Mouse (Mus musculus): ENCODE results near the gene Scn1b. TPM values are rescaled to one million over a fixed set of nuclear protein-coding genes. Genes with fewer than 3 reads are reported as not detected.

Gene Scn1b
- polyA plus RNA-seq, 1 experiment from 2014 or later, result 0.89 TPM

DNA sequence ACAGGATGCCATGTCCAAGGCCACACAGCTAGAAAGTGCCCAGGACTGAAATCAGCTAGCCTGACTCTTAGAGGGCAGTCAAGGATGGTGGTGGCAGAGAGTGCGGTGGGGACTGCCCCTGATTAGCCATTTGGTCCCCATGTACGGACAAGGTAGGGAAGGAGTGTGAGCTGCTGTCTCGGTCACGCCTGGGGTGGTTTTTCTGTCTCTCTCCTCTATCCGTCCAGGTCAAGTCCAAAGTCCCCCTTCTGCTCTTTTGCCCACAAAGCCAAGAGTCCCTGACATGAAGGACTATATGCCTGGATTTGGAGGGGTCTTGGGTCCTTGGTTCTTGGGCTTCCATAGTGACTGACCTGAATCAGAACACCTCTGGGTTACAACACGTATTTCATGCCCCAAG lies 13.0 kb downstream of the Scn1b start:
- WGBS, result 80% methylated on average over 6 of the region's 6 CpGs
- no peaks in the 10 kb centered on the region for H3K36me3 ChIP-seq (ENCODE audit: control insufficient read depth, insufficient read depth, low read length)
- no peaks in the 10 kb centered on the region for H3K9me3 ChIP-seq (ENCODE audit: control insufficient read depth, low read length)
- no peak overlapping the region for H3K27ac ChIP-seq (ENCODE audit: low read length)
- H3K4me1 ChIP-seq (replicated peaks; ENCODE audit: control insufficient read depth, insufficient read depth, low read length), result peaks cover 22% of the 10 kb centered on the region
- no peak overlapping the region for H3K4me3 ChIP-seq (ENCODE audit: low read length)
- no peak for ATAC-seq (ENCODE audit: low read depth)
- H3K27me3 ChIP-seq (ENCODE audit: control insufficient read depth, insufficient read depth, low read depth, low read length), result no peaks in the 10 kb centered on the region
- H3K9ac ChIP-seq (ENCODE audit: low read length), result no peak overlapping the region
- no peak overlapping the region for H3K4me2 ChIP-seq (ENCODE audit: low read depth, low read length)

DNA sequence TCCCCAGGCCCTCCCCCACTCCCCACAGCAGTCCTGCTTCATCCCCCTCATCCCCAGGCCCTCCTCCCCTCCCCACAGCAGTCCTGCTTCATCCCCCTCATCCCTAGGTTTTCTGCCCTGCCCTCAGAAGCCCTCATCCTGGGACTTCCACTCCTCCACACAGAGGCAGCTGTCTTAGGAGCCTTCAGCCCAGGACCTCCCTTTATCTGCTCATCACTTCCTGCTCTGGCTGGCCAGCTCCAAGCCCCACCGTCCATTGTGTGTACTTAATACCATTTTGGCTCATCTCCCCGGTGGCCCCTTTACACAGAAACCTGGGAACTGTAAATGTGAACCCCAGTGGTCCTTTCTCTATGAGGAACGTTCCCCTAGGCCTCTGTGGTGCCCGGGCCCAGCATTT lies 14.8 kb downstream of the Scn1b start:
- H3K4me2 ChIP-seq (ENCODE audit: low read depth, low read length), result no peak overlapping the region
- no peak for ATAC-seq (ENCODE audit: low read depth)
- no peaks in the 10 kb centered on the region for H3K36me3 ChIP-seq (ENCODE audit: control insufficient read depth, insufficient read depth, low read length)
- 39% methylated on average over 4 of the region's 4 CpGs for WGBS
- peaks cover 25% of the 10 kb centered on the region for H3K4me1 ChIP-seq (replicated peaks; ENCODE audit: control insufficient read depth, insufficient read depth, low read length)
- H3K9ac ChIP-seq (ENCODE audit: low read length), result no peak overlapping the region
- H3K27ac ChIP-seq (ENCODE audit: low read length), result no peak overlapping the region
- no peak overlapping the region for H3K4me3 ChIP-seq (ENCODE audit: low read length)
- H3K27me3 ChIP-seq (ENCODE audit: control insufficient read depth, insufficient read depth, low read depth, low read length), result no peaks in the 10 kb centered on the region
- no peaks in the 10 kb centered on the region for H3K9me3 ChIP-seq (ENCODE audit: control insufficient read depth, low read length)

DNA sequence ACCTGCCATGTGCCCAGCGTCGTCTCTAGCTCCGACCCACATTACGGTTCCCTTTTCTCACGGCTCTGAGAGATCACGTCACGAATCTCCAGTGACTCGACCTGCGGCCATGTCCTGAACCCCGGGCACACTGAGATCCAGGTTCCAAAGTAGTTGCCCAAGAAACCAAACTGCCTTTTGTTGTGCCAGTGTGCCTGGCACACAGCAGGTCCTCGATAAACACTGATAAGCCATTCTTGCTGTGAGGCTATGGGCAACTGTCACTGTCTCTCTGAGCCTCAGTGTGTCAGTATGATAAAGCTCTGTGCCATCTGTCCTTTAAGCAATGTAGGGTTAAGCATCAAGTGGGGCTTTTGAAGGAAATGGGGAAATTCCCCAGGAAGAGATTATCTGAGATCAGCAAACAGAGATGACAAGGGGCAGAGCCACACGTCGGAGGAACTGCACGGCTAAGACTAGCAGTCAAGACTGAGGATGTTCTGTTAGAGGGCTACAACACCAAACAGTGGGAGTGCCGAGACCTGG lies 15.9 kb downstream of the Scn1b start:
- Histone ChIP-seq H3K4me3 (ENCODE audit: low read length) (no peak overlapping the region), H3K27ac (ENCODE audit: low read length) (no peak overlapping the region), H3K9ac (ENCODE audit: low read length) (no peak overlapping the region), H3K27me3 (ENCODE audit: control insufficient read depth, insufficient read depth, low read depth, low read length) (no peaks in the 10 kb centered on the region), H3K36me3 (ENCODE audit: control insufficient read depth, insufficient read depth, low read length) (no peaks in the 10 kb centered on the region), H3K4me2 (ENCODE audit: low read depth, low read length) (no peak overlapping the region), H3K4me1 (replicated peaks; ENCODE audit: control insufficient read depth, insufficient read depth, low read length) (peaks cover 24% of the 10 kb centered on the region), H3K9me3 (ENCODE audit: control insufficient read depth, low read length) (no peaks in the 10 kb centered on the region)
- no peak for ATAC-seq (ENCODE audit: low read depth)
- WGBS, result 68% methylated on average over 15 of the region's 15 CpGs

- Histone ChIP-seq H3K4me1 (replicated peaks; ENCODE audit: control insufficient read depth, insufficient read depth, low read length) (peaks cover 13% of the 10 kb centered on the region), H3K9ac (ENCODE audit: low read length) (no peak overlapping the region), H3K4me2 (ENCODE audit: low read depth, low read length) (no peak overlapping the region), H3K27ac (ENCODE audit: low read length) (no peak overlapping the region), H3K36me3 (ENCODE audit: control insufficient read depth, insufficient read depth, low read length) (no peaks in the 10 kb centered on the region), H3K27me3 (ENCODE audit: control insufficient read depth, insufficient read depth, low read depth, low read length) (no peaks in the 10 kb centered on the region), H3K4me3 (ENCODE audit: low read length) (no peak overlapping the region), H3K9me3 (ENCODE audit: control insufficient read depth, low read length) (no peaks in the 10 kb centered on the region)
- 80% methylated on average over 5 of the region's 5 CpGs for WGBS
- ATAC-seq (ENCODE audit: low read depth), result no peak
These were observed 17.0 kb downstream of the Scn1b start for GRCm38 (mm10) chr7:31109796-31110195.

DNA sequence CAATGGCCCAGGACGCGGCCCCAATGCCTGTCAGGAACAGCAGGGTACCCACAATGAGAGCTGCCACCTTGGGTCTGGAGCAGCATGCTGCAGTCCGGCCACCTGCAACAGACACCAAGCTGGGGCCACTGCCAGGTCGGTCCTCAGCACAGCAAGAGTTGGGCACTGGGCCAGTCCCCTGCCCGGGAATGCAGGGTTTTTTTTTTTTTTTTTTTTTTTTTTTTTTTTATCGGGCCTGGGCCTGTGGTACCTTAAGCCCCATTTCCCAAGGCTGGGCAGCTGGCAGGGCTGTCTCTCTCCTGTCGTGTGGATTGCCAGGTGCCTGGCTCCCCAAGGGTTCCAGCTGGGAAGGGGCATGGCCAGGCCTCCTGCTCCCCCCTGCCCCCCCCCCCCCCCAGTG lies 17.7 kb downstream of the Scn1b start:
- peak; percentile 65 for ATAC-seq (ENCODE audit: low read depth)
- no peak overlapping the region for H3K4me3 ChIP-seq (ENCODE audit: low read length)
- H3K4me2 ChIP-seq (ENCODE audit: low read depth, low read length), result no peak overlapping the region
- H3K27ac ChIP-seq (ENCODE audit: low read length), result no peak overlapping the region
- WGBS, result 21% methylated on average over 7 of the region's 7 CpGs
- H3K9ac ChIP-seq (ENCODE audit: low read length), result no peak overlapping the region
- H3K27me3 ChIP-seq (ENCODE audit: control insufficient read depth, insufficient read depth, low read depth, low read length), result no peaks in the 10 kb centered on the region
- no peaks in the 10 kb centered on the region for H3K9me3 ChIP-seq (ENCODE audit: control insufficient read depth, low read length)
- H3K4me1 ChIP-seq (replicated peaks; ENCODE audit: control insufficient read depth, insufficient read depth, low read length), result peaks cover 10% of the 10 kb centered on the region
- H3K36me3 ChIP-seq (ENCODE audit: control insufficient read depth, insufficient read depth, low read length), result no peaks in the 10 kb centered on the region

DNA sequence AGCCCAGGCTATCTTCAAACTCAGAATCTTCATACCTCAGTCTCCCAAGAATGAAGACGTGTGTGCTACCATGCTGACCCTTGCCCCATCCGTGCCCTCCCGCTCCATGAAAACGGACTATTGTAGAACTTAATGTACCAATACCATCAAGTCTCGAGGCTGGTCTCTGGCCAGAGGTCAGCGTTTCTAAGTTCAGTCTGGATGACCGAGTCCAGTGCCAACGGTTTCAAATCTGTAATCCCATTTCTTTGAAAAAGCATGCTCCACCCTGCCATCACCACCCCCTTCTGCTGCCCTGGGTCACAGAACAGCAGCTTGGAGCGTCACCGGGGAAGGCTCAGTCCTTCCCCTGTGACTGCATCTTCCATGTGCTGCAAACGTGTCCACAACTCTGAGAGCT lies 19.0 kb downstream of the Scn1b start:
- Histone ChIP-seq H3K27ac (ENCODE audit: low read length) (no peak overlapping the region), H3K4me3 (ENCODE audit: low read length) (no peak overlapping the region), H3K9me3 (ENCODE audit: control insufficient read depth, low read length) (no peaks in the 10 kb centered on the region), H3K27me3 (ENCODE audit: control insufficient read depth, insufficient read depth, low read depth, low read length) (no peaks in the 10 kb centered on the region), H3K4me1 (replicated peaks; ENCODE audit: control insufficient read depth, insufficient read depth, low read length) (peaks cover 10% of the 10 kb centered on the region), H3K36me3 (ENCODE audit: control insufficient read depth, insufficient read depth, low read length) (no peaks in the 10 kb centered on the region), H3K4me2 (ENCODE audit: low read depth, low read length) (no peak overlapping the region), H3K9ac (ENCODE audit: low read length) (no peak overlapping the region)
- 83% methylated on average over 11 of the region's 11 CpGs for WGBS
- no peak for ATAC-seq (ENCODE audit: low read depth)

DNA sequence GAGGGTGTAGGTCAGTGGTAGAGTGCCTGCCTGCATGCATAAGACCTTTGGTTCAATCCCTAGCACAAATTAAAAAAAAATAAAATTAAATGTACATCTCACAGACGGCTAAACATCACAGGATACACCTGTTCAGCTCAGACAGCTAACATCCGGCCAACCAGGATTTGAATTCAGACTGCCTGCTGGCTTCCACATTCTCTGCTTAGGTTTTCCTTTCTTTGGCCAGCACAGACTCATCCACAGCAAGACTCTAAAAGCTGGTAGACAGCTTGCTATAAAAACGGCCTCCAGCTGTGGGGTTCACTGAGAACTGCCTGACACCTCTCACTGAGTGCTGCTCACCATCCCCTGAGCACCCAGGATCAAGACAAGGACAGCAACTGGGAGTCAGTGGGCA lies 20.6 kb downstream of the Scn1b start:
- H3K4me1 ChIP-seq (replicated peaks; ENCODE audit: control insufficient read depth, insufficient read depth, low read length), result peaks cover 10% of the 10 kb centered on the region
- H3K4me2 ChIP-seq (ENCODE audit: low read depth, low read length), result no peak overlapping the region
- no peak for ATAC-seq (ENCODE audit: low read depth)
- no peak overlapping the region for H3K9ac ChIP-seq (ENCODE audit: low read length)
- H3K36me3 ChIP-seq (ENCODE audit: control insufficient read depth, insufficient read depth, low read length), result no peaks in the 10 kb centered on the region
- H3K27ac ChIP-seq (ENCODE audit: low read length), result no peak overlapping the region
- no peaks in the 10 kb centered on the region for H3K9me3 ChIP-seq (ENCODE audit: control insufficient read depth, low read length)
- H3K27me3 ChIP-seq (ENCODE audit: control insufficient read depth, insufficient read depth, low read depth, low read length), result no peaks in the 10 kb centered on the region
- H3K4me3 ChIP-seq (ENCODE audit: low read length), result no peak overlapping the region
- 48% methylated on average over 3 of the region's 3 CpGs for WGBS

DNA sequence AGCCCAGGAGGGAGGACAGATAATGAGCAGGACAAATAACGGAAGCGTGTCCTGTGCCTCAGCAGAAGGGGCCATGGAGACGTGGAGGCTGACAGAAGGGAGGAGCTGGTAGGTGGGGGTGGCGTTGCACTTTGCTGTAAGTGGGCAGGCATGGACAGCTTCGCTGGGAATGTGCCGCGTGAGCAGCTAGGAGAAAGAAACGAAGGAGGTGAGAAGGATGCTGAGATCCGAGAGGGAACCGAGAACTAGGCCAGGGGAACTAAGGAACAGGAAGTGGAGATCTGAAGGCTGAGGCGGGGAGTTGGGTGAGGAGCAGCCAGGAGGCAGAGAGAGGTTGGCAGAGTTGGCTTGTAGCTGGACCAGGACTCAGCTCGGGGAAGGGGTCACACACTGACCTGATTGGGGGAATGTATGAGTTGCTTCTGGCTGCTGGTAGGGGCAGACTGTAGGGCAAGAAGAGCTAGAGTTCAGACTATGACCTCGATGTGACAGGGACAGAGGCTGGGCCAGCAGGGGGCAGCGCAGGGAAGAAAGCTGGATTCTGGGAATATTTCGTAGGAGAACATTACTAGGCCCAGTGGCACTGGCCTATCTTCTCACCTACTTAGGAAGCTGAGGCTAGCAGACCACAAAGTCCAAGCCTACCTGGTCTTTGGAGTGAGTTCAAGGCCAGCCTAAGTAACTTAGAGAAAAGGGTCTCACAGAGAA lies 21.6 kb downstream of the Scn1b start:
- Histone ChIP-seq H3K36me3 (ENCODE audit: control insufficient read depth, insufficient read depth, low read length) (no peaks in the 10 kb centered on the region), H3K27me3 (ENCODE audit: control insufficient read depth, insufficient read depth, low read depth, low read length) (no peaks in the 10 kb centered on the region), H3K9ac (ENCODE audit: low read length) (0 out of 2 replicates have a peak overlapping the region, but pooled peaks have one; percentile 6), H3K4me3 (ENCODE audit: low read length) (no peak overlapping the region), H3K4me2 (ENCODE audit: low read depth, low read length) (no peak overlapping the region), H3K27ac (ENCODE audit: low read length) (no peak overlapping the region), H3K4me1 (replicated peaks; ENCODE audit: control insufficient read depth, insufficient read depth, low read length) (peaks cover 10% of the 10 kb centered on the region), H3K9me3 (ENCODE audit: control insufficient read depth, low read length) (no peaks in the 10 kb centered on the region)
- 42% methylated on average over 15 of the region's 15 CpGs for WGBS
- ATAC-seq (ENCODE audit: low read depth), result no peak

GRCm38 (mm10) chr7:31100786-31101185 lies 26.0 kb downstream of the Scn1b start:
- WGBS, result 70% methylated on average over 14 of the region's 14 CpGs

More at GRCm38 (mm10) chr7:31100786-31101185, 26.0 kb downstream of the Scn1b start:
- Histone ChIP-seq H3K27me3 (ENCODE audit: control insufficient read depth, insufficient read depth, low read depth, low read length) (no peaks in the 10 kb centered on the region), H3K4me3 (ENCODE audit: low read length) (no peak overlapping the region), H3K4me2 (ENCODE audit: low read depth, low read length) (no peak overlapping the region), H3K36me3 (ENCODE audit: control insufficient read depth, insufficient read depth, low read length) (no peaks in the 10 kb centered on the region), H3K9ac (ENCODE audit: low read length) (no peak overlapping the region), H3K9me3 (ENCODE audit: control insufficient read depth, low read length) (no peaks in the 10 kb centered on the region), H3K27ac (ENCODE audit: low read length) (no peak overlapping the region), H3K4me1 (replicated peaks; ENCODE audit: control insufficient read depth, insufficient read depth, low read length) (0 out of 2 replicates have a peak, but pooled peaks cover 3% of the 10 kb centered on the region)
- no peak for ATAC-seq (ENCODE audit: low read depth)

All from lung, embryonic 16.5 days (tissue).